Mouse (Mus musculus) A20 (cell line): Measurements from ENCODE around the gene Acpp.
A peak's percentile ranks its signal among the peaks of the same experiment; 100 is the strongest.

Source experiments
- DNase-seq: peaks from one replicate; pipeline ENCODE4 v3.0.0-alpha.2; 2011; ENCODE audit warnings: low read depth, low spot score

The Acpp gene

DNA sequence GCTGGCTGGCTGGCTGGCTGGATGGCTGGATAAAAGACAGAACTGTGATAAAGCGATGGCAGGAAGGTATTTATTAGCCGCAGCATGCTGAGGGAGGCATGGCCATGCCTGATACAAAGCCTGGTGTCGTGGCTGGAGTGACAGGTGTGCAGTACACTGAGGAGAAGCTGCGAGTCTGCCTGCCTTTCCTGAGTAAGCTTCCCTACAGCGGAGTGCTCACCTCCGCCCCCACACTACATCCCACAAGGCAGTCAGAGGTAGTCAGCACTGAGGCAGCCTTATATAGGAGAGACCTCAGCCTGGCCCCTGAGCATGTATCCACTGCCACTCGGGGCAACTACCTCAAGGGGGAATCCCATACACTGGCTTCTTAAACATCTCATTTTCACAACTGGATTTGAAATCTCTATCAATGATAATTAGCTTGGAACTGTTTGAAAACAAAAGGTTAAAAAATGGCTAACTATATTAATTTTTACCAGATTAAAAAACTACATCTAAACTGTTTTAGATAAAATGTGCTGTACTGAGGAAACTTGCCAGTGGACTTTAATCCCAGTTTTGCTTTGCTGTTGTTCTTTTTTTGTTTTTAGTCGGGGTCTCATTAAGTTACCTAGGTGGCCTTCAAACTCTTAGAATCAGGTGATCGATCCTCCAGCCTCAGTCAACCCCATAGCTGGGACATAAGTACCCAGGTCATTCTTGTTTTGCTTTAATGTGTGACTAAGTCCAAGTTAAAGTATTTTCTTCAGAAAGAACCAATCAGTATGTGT, 83.0 kb downstream of the Acpp start:
- DNase-seq, result no peak

GRCm38 (mm10) chr9:104252637-104253036, 84.9 kb downstream of the Acpp start:
- DNase-seq, result no peak

- DNase-seq, result no peak
These were observed 85.9 kb downstream of the Acpp start for GRCm38 (mm10) chr9:104251687-104252086.

DNA sequence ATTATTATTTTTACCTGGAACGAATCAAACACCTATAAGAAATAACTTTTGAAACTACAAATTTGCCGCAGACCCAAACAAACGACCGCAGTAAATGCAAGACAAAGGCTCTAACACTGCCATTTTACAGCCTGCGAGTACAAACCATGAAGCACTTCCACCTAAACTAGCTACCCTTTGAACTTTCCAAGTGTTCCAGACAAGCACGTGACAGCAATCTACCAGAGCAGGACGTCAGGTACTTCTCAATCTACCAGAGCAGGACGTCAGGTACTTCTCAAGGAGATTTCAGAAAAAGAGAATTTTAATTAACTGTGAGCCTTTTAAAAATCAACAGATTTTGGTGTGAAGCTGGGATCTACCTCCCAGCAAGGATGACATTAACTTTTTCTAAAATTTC, 86.4 kb downstream of the Acpp start:
- no peak for DNase-seq

GRCm38 (mm10) chr9:104247307-104247987, 90.1 kb downstream of the Acpp start:
- DNase-seq, result no peak

GRCm38 (mm10) chr9:104243799-104244466, 93.6 kb downstream of the Acpp start:
- peak; percentile 74 for DNase-seq

- no peak for DNase-seq
These were observed 97.4 kb downstream of the Acpp start for GRCm38 (mm10) chr9:104240146-104240545.

- no peak for DNase-seq
These were observed 98.5 kb downstream of the Acpp start for GRCm38 (mm10) chr9:104239076-104239475.
